Mouse (Mus musculus): ENCODE data around the gene Serpina3f.

DNA sequence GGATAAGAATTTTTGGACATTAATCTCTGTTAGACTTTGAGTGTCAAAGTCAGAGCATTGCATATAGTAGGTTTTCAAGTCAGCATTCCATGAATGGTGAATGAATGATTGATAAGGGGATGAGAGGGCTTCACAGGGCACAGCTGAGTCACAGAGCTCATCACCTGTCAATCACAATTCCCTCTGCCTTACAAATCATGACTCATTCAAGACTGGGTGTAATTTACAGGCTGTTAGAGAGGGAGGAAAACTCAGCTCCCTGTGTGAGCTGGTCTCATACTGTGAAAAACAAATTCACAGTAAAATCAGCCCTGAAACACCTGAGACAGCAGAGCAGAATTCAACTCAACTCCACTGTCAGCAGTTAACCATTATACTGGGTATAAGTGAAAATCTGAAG, 23.5 kb upstream of the Serpina3f start:
- TF ChIP-seq CTCF (IDR thresholded peaks at IDR 0.05; ENCODE audit: control insufficient read depth, insufficient read depth, low read length) (no peak), POLR2A (IDR thresholded peaks at IDR 0.05; ENCODE audit: borderline replicate concordance, control insufficient read depth, low read depth, low read length) (no peak)
